Mouse (Mus musculus): ENCODE results near the gene Magi1.

Gene Magi1

DNA sequence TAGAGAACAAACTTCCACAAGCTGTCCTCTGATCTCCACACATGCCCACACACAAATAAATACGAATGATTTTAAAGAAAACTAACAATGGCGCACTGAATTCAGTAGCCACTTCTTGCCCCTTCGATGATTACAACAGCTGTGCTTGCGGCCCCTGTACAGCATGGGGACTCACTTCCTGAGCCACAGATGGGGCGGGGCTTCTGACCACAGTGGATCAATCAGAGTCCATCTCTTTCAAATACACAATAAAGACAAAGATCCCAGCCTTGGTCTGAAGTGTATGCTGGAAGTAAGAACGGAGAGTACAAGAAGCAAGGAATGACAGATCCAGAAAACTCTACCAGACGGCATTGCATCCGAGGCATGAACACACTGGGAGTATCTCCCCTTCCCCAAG is 120.8 kb downstream of the Magi1 start:
- peak; percentile 29 for DNase-seq (ENCODE audit: extremely low spot score)

- no peak for DNase-seq (ENCODE audit: extremely low spot score)
Measured at GRCm38 (mm10) chr6:94159256-94159655, 124.5 kb downstream of the Magi1 start.

- no peak for DNase-seq (ENCODE audit: extremely low spot score)
Measured at GRCm38 (mm10) chr6:94158119-94158848, 125.4 kb downstream of the Magi1 start.

DNA sequence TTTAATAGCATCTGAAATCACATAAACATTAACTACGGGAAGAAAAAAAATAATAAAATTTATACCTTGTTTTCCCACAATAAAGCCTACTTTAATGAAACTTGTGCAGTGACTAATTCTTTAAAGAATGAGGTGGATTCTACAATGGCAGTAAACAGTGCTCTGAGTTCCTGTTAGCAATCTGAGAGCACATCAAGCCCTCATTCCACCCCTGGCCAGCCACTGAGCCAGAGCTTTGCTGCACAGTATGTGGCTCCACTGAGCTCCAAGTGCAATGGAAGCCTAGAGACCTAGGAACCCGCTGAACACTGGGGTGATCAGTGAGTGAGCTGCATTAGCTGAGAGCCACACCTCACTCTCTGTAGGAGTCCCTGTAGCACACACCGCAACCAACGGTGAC is 127.7 kb downstream of the Magi1 start:
- no peak for DNase-seq (ENCODE audit: extremely low spot score)

DNA sequence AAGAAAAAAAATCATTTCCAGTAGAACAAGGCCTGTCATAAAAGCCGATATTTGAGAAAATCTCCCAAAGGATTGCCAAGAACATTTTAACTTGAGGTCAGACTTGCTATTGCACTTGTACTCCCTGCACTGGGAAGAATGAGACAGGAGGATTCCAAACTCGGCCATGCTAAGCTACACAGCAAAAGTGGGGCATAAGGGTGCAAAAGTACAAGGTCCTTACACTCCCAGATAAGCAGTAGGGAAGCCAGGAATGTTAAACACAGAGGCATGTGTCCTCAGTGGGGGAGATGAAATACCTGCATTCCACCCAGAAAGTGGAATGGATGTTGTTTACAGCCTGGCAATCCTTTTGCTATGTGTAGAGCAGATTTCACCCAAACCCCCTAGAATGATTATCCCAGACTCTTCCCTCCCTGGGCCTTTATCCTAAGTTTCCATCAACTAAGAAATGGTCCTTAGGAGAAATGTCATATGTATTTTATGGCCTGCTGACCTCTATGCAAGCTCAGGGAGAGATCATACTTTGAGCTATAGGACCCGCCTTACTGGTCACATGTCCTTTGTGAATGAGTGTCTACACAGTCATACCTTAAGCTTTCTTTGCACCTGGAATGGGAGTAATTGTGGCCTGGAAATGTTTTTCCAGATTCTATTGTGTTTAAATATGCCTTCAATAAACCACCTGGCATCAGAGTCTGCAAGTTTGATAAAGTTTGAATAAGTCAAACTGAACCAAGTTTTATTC is 128.7 kb downstream of the Magi1 start:
- no peak for DNase-seq (ENCODE audit: extremely low spot score)

DNA sequence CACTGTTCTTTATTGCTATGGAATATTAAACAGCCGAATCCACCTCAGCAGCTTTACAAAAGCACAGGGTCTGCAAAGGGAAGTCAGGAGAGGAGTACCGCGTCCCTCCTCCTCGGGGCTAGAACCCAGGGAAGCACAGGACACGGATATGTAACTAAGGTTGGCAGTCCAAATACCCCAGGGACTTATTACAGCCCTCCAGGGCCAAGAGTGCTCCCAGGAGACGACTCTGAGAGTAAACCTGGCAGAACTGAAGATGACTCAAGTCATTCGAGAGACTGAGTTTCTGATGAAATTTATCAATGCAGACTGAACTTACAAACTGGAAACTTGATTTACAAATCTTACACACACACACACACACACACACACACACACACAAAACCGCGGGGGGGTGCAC is 130.8 kb downstream of the Magi1 start:
- no peak for DNase-seq (ENCODE audit: extremely low spot score)

DNA sequence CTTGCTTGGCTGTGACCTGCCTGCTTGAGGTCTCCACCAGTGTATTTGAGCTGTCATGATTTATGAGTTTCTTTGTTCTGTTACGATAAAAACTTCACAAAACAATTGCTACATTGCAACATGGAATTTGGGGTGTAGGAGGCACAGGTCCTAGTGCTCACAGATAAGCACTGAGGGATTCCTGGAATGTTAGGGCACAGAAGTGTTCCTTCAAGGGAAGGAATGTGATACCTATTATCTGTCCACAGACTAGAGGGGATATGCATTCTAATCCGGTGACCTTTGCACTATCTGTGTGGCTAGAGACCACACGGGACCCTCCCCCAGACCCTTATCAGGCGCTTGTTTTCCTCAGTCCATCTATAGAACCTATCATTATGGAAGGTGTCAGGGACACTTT is 132.8 kb downstream of the Magi1 start:
- DNase-seq (ENCODE audit: extremely low spot score): peak; percentile 28

- no peak for DNase-seq (ENCODE audit: extremely low spot score)
Measured at GRCm38 (mm10) chr6:94149800-94150199, 133.9 kb downstream of the Magi1 start.

DNA sequence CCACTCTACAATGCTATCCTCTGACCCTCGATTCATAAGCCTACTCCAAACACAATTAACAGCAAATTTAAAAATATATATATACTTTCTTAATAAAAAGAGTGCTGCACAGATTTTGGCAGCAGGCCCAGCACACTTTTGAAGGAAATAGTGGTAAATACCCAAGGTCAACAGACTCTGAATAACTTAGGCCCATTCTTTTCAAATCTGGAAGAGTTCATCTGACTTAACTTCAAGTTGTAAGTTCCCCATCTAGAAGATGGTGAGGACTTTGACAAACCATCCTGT is 137.6 kb downstream of the Magi1 start:
- DNase-seq (ENCODE audit: extremely low spot score): no peak

- DNase-seq (ENCODE audit: extremely low spot score): no peak
Measured at GRCm38 (mm10) chr6:94145430-94146205, 138.1 kb downstream of the Magi1 start.

- no peak for DNase-seq (ENCODE audit: extremely low spot score)
Measured at GRCm38 (mm10) chr6:94142493-94142892, 141.2 kb downstream of the Magi1 start.

DNA sequence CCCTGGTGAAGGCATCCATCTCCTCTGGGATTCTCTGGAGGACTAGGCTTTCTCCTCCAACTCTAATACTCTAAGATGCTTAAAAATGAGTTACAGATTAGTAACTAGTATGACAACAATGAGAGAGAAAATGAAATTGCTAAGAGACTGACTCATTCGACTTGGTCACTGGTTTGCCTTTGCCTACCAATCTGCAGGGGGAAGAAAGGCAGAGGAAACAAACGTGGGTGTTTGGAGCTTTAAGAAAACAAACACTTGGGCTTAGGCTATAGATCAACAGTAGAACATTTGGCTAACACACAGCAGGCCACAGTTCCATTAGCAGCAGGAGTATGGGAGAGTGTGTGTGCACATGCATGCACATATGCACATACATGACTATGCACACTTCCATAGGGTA is 142.2 kb downstream of the Magi1 start:
- DNase-seq (ENCODE audit: extremely low spot score): no peak

GRCm38 (mm10) chr6:94139952-94140414 is 143.7 kb downstream of the Magi1 start:
- no peak for DNase-seq (ENCODE audit: extremely low spot score)

GRCm38 (mm10) chr6:94136693-94137092 is 147.0 kb downstream of the Magi1 start:
- DNase-seq (ENCODE audit: extremely low spot score): no peak

DNA sequence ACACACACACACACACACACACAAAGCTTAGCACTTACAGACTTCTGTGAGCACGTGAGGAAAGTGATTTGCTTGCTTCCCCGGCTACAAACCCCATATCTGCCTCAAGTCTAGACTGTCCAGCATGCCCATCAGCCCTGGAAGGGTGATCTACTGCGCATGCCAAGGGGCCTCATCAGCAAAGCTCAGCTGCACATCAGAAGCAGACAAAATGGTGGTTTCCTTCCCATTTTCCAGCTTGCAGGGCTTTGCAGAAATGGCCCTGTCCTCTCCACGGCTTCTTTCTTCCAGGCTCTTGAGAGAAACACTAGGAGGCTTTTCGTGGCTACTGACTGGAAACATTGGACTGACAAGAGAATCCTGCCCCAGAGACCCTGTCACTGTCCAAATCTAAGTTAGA is 149.6 kb downstream of the Magi1 start:
- DNase-seq (ENCODE audit: extremely low spot score): no peak

DNA sequence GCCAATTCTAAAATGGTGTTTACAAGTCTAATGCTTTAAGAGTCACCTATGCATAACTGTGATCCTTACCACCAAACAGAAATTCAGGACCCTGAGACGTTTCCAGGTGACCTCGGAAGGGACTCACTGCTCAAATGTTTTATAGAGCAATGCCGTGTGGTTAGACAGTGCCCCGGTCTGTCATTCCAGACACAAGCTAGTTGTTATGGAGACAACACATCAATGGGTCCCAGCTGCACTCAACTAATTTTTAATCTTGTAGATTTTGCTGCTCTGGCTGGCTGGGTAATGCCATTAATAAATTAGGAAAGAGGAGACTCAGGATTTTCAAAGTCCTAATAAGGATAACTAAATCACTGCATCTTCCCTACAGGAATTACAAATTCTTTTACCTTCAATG is 151.7 kb downstream of the Magi1 start:
- no peak for DNase-seq (ENCODE audit: extremely low spot score)

GRCm38 (mm10) chr6:94130389-94130788 is 153.3 kb downstream of the Magi1 start:
- no peak for DNase-seq (ENCODE audit: extremely low spot score)

DNA sequence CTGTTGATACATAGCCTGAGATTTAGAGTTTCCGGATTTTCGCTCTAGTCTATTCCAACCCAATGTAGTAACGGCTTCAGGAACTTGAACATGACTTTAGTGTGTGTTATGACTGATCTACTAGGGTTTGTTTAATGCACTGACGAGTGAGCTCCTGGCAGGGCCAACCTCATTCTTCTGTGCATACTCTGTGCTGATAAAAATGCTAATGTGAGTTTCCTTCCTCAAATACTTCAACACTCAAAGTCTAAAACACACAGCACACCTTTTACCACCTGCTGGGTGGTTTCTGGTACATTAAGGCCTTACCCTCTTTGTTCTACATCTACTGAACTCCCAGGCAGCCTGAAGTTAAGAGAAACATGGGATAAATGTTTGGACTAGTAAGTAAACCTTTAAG is 157.0 kb downstream of the Magi1 start:
- no peak for DNase-seq (ENCODE audit: extremely low spot score)

DNA sequence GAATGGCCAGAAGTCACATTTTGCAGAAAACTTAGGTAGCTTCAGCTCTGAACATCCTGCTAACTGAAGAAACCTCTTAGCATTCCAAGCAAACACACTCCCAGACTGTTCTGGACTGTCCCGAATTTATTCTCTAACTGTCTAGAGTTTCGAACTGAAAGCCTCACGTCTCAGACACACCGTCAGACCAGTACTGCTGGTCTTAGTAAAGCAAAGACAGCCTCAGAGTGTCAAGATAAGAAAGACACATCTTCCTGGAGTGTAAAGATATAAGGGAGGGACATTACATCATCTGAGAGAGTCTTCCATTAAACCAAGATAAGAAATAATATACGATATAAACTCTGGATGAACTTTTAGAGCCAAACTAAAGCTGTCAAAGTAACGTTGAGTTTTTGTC is 158.6 kb downstream of the Magi1 start:
- DNase-seq (ENCODE audit: extremely low spot score): no peak

DNA sequence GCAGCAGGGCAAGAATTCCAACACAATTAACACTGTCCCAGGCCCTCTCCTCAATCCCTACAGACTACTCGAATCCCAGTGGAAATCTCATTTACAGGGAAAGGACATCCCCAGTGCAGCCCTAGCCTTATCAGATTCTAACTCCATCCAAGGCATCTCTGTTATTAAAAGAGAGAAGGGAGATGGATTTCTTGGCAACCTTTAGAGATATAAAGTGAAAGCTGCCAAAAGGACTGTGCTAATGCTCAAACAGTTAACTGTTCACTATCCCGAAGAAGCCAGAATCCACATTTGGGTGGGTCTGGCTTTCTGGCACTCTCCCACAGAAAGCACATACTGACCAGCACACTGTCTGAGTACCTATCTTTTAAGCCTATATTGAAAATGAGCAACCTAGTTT is 159.4 kb downstream of the Magi1 start:
- no peak for DNase-seq (ENCODE audit: extremely low spot score)

DNA sequence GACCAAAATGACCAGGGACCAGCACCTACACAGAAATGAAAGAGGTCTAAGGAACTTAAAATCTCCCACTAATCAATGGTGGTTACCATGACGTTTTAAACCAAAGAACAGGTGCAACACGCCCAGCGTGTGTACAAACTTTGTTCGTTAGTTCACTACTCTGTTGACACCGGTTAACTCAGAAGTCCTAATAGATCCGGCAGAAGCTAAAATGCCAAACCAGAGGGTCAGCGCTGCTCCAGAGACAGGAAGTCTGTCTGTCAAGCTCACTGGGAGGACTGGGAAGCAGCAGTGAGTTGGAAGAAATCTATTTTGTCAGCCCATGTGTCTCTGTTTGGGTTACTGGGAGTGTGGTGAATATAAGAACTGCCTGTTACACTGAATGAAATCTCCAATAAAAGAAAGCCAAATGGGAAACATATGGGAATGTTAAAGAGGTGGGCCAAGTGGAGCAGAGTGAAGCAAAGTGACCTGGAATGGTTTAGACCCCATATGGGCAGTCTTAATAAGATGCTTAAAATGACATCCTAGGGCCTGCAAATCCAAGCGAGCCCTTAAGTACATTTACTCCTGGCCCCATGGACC is 161.1 kb downstream of the Magi1 start:
- DNase-seq (ENCODE audit: extremely low spot score): no peak

- DNase-seq (ENCODE audit: extremely low spot score): no peak
Measured at GRCm38 (mm10) chr6:94121488-94121887, 162.2 kb downstream of the Magi1 start.
